Mouse (Mus musculus): ENCODE results near the gene Ppp2r2d. TPM values are rescaled to one million over a fixed set of nuclear protein-coding genes. Genes with fewer than 3 reads are reported as not detected.
A peak's percentile ranks its signal among the peaks of the same experiment; 100 is the strongest.

Gene Ppp2r2d
- 29.3 and 33.1 TPM in 2 replicates for polyA plus RNA-seq (2015; fragmentation: Nextera tagmentation; extraction: Ambion mirVana)

DNA sequence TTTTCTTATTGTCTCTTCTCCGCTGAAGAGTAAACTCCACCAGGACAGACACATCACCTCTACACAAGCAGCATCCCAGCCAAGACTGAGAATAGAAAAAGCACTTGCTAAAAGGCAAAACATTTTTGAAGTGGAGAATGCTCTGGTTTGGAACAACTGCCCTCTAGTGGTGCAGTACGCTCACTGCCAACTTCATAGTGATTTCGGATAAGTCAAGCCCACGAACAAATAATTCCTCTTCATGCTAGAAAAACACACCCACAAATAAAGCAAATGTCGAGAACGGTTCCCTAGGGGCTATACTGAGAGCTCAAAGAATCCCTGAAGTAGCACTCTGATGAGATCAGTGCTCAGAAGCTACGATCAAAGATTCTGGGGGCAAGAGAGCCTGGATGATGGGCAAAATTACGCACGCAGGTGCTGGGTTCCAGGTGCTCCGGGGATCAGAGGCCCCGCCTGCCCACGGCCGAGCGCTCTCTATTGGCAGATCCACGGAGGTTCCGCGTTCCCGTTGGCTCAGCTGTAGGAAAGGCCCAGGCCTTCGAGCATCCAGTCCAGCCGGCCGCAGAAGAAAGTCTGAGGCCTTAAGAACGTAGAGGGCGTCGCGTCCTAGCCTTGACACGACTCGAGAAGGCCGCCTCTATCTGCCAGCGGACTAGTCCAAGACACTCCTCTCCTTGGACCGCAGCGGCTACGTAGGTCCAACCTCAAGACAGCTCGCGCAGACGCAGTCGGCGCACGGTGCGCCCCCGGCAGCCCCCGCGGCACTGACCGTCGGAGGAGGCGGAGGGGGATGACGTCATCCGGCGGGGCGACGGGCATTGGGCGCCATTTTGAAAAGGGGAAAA, at the start of gene Ppp2r2d, which contains the start of gene Mapk1ip1:
Ppp2r2d (plus strand) TSS at position 536 of the 848 bp plus-strand sequence.
Mapk1ip1 (minus strand) TSS at position 730 of the 848 bp plus-strand sequence.
- Histone ChIP-seq H3K4me2 (peak within 1 kb of the TSS; percentile 64), H3K9me3 (no peaks in the 10 kb centered on the region), H3K27me3 (no peaks in the 10 kb centered on the region), H3K4me3 (peak within 1 kb of the TSS; percentile 89), H3K4me1 (peaks cover 31% of the 10 kb centered on the region), H3K36me3 (peaks cover 6% of the 10 kb centered on the region; the same call in 1 of the 2 replicates), H3K27ac (peak within 1 kb of the TSS; percentile 96), H3K9ac (peak within 1 kb of the TSS; percentile 97)
- under 1% methylated on average over 49 of the region's 51 CpGs for WGBS
- peak; percentile 92 for ATAC-seq (ENCODE audit: insufficient number of reproducible peaks, low FRiP score, low TSS enrichment, low read depth)

GRCm38 (mm10) chr7:138803386-138803785, 42.5 kb upstream of the Ppp2r2d start:
- no peak overlapping the region for H3K9ac ChIP-seq
- H3K4me2 ChIP-seq = no peak overlapping the region
- H3K4me1 ChIP-seq = no peaks in the 10 kb centered on the region
- 0 out of 2 replicates have a peak, but pooled peaks cover 2% of the 10 kb centered on the region for H3K27me3 ChIP-seq
- H3K36me3 ChIP-seq = no peaks in the 10 kb centered on the region
- no peak overlapping the region for H3K4me3 ChIP-seq
- H3K9me3 ChIP-seq = no peaks in the 10 kb centered on the region
- no peak overlapping the region for H3K27ac ChIP-seq
- 19% methylated on average over 4 of the region's 4 CpGs for WGBS
- no peak for ATAC-seq (ENCODE audit: insufficient number of reproducible peaks, low FRiP score, low TSS enrichment, low read depth)

- no peak for ATAC-seq (ENCODE audit: insufficient number of reproducible peaks, low FRiP score, low TSS enrichment, low read depth)
- Histone ChIP-seq H3K9me3 (no peaks in the 10 kb centered on the region), H3K27ac (no peak overlapping the region), H3K27me3 (no peaks in the 10 kb centered on the region), H3K36me3 (no peaks in the 10 kb centered on the region), H3K4me1 (no peaks in the 10 kb centered on the region), H3K4me2 (no peak overlapping the region), H3K4me3 (no peak overlapping the region), H3K9ac (no peak overlapping the region)
- WGBS = 86% methylated on average over 3 of the region's 3 CpGs
These were observed 38.7 kb upstream of the Ppp2r2d start for GRCm38 (mm10) chr7:138807146-138807545.

- no peak for ATAC-seq (ENCODE audit: insufficient number of reproducible peaks, low FRiP score, low TSS enrichment, low read depth)
- Histone ChIP-seq H3K36me3 (no peaks in the 10 kb centered on the region), H3K4me2 (no peak overlapping the region), H3K4me3 (no peak overlapping the region), H3K27ac (no peak overlapping the region), H3K9ac (no peak overlapping the region), H3K4me1 (0 out of 2 replicates have a peak, but pooled peaks cover 2% of the 10 kb centered on the region), H3K9me3 (no peaks in the 10 kb centered on the region), H3K27me3 (no peaks in the 10 kb centered on the region)
- 65% methylated on average over 11 of the region's 11 CpGs for WGBS
These were observed 32.5 kb upstream of the Ppp2r2d start for GRCm38 (mm10) chr7:138813213-138813875.

- H3K4me1 ChIP-seq = 0 out of 2 replicates have a peak, but pooled peaks cover 2% of the 10 kb centered on the region
- no peaks in the 10 kb centered on the region for H3K27me3 ChIP-seq
- no peaks in the 10 kb centered on the region for H3K9me3 ChIP-seq
- no peak overlapping the region for H3K27ac ChIP-seq
- H3K36me3 ChIP-seq = no peaks in the 10 kb centered on the region
- ATAC-seq (ENCODE audit: insufficient number of reproducible peaks, low FRiP score, low TSS enrichment, low read depth) = no peak
- H3K9ac ChIP-seq = no peak overlapping the region
- H3K4me3 ChIP-seq = no peak overlapping the region
- H3K4me2 ChIP-seq = no peak overlapping the region
- WGBS = 64% methylated on average over 4 of the region's 4 CpGs
These were observed 27.6 kb upstream of the Ppp2r2d start for GRCm38 (mm10) chr7:138818314-138818713.

DNA sequence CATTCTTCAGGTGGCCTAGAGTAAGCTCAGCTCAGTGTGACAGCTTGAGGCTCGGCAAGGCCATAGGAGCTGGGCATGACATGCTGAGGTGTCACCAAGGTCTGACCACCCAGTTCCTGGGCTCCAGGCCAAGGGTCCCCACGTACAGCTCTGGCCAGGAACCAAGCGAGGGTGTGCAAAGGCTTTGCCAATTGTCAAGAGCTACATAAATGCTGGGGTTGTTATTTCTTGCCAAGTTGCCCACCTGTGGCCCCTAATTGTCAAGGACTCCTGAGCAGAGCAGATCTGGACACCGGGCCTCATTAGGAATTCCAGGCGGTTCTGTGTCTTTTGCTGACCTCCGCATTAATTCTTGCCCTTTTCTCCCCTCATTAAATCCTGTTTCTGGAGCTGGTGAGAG, 21.5 kb upstream of the Ppp2r2d start:
- no peaks in the 10 kb centered on the region; the same call in 1 of the 2 replicates for H3K27me3 ChIP-seq
- WGBS = 48% methylated on average over 6 of the region's 6 CpGs

GRCm38 (mm10) chr7:138824995-138825756, 20.7 kb upstream of the Ppp2r2d start:
- Histone ChIP-seq H3K9ac (no peak overlapping the region), H3K9me3 (no peaks in the 10 kb centered on the region), H3K36me3 (no peaks in the 10 kb centered on the region), H3K4me3 (no peak overlapping the region), H3K4me2 (no peak overlapping the region), H3K27me3 (no peaks in the 10 kb centered on the region; the same call in 1 of the 2 replicates), H3K4me1 (0 out of 2 replicates have a peak, but pooled peaks cover 3% of the 10 kb centered on the region), H3K27ac (no peak overlapping the region)
- ATAC-seq (ENCODE audit: insufficient number of reproducible peaks, low FRiP score, low TSS enrichment, low read depth) = no peak
- WGBS = 72% methylated on average over 19 of the region's 19 CpGs

More for the DNA sequence above, 21.5 kb upstream of the Ppp2r2d start:
- Histone ChIP-seq H3K4me2 (no peak overlapping the region), H3K9me3 (no peaks in the 10 kb centered on the region), H3K4me1 (0 out of 2 replicates have a peak, but pooled peaks cover 3% of the 10 kb centered on the region), H3K9ac (no peak overlapping the region), H3K27ac (no peak overlapping the region), H3K4me3 (no peak overlapping the region), H3K36me3 (no peaks in the 10 kb centered on the region)
- ATAC-seq (ENCODE audit: insufficient number of reproducible peaks, low FRiP score, low TSS enrichment, low read depth) = no peak

GRCm38 (mm10) chr7:138827812-138828211, 18.1 kb upstream of the Ppp2r2d start:
- H3K4me2 ChIP-seq = no peak overlapping the region
- H3K27ac ChIP-seq = no peak overlapping the region
- H3K4me3 ChIP-seq = no peak overlapping the region
- WGBS = 14% methylated on average over 11 of the region's 11 CpGs
- H3K27me3 ChIP-seq = no peaks in the 10 kb centered on the region; the same call in 1 of the 2 replicates
- ATAC-seq (ENCODE audit: insufficient number of reproducible peaks, low FRiP score, low TSS enrichment, low read depth) = no peak
- H3K9me3 ChIP-seq = no peaks in the 10 kb centered on the region
- H3K4me1 ChIP-seq = 0 out of 2 replicates have a peak, but pooled peaks cover 3% of the 10 kb centered on the region
- no peak overlapping the region for H3K9ac ChIP-seq
- no peaks in the 10 kb centered on the region for H3K36me3 ChIP-seq

- Histone ChIP-seq H3K9ac (no peak overlapping the region), H3K36me3 (peaks cover 16% of the 10 kb centered on the region), H3K27me3 (no peaks in the 10 kb centered on the region), H3K27ac (no peak overlapping the region), H3K4me2 (no peak overlapping the region), H3K4me1 (no peaks in the 10 kb centered on the region), H3K9me3 (no peaks in the 10 kb centered on the region), H3K4me3 (no peak overlapping the region)
- 81% methylated on average over 3 of the region's 3 CpGs for WGBS
- ATAC-seq (ENCODE audit: insufficient number of reproducible peaks, low FRiP score, low TSS enrichment, low read depth) = no peak
These were observed 10.9 kb upstream of the Ppp2r2d start for GRCm38 (mm10) chr7:138835028-138835427.

DNA sequence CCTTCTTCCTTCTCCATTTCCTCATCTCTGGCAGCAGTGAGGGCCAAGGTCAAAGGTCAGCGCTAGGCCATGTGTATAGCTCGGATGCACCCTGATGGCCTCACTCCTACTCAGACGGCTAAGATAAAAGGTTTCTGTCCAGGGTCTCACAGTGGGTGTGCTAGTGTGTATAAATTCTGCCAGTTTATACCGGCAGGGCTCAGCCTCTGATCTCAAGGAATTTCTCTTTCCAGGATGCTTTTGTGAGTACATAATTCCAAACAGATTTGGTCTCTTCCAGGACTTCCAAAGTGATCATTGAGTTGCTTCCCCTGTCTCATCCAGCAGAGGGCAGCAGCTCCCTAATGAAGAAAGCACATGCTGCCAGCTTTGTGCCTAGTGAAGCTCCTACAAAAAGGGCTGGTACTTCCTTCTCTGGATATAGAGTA, 5.3 kb upstream of the Ppp2r2d start:
- H3K9me3 ChIP-seq = no peaks in the 10 kb centered on the region
- no peak for ATAC-seq (ENCODE audit: insufficient number of reproducible peaks, low FRiP score, low TSS enrichment, low read depth)
- WGBS = 39% methylated on average over 4 of the region's 4 CpGs
- H3K27me3 ChIP-seq = no peaks in the 10 kb centered on the region
- H3K27ac ChIP-seq = 0 out of 2 replicates have a peak overlapping the region, but pooled peaks have one; percentile 4
- H3K4me2 ChIP-seq = no peak overlapping the region
- H3K4me1 ChIP-seq = peaks cover 25% of the 10 kb centered on the region
- no peak overlapping the region for H3K9ac ChIP-seq
- peaks cover 11% of the 10 kb centered on the region for H3K36me3 ChIP-seq
- no peak overlapping the region for H3K4me3 ChIP-seq

DNA sequence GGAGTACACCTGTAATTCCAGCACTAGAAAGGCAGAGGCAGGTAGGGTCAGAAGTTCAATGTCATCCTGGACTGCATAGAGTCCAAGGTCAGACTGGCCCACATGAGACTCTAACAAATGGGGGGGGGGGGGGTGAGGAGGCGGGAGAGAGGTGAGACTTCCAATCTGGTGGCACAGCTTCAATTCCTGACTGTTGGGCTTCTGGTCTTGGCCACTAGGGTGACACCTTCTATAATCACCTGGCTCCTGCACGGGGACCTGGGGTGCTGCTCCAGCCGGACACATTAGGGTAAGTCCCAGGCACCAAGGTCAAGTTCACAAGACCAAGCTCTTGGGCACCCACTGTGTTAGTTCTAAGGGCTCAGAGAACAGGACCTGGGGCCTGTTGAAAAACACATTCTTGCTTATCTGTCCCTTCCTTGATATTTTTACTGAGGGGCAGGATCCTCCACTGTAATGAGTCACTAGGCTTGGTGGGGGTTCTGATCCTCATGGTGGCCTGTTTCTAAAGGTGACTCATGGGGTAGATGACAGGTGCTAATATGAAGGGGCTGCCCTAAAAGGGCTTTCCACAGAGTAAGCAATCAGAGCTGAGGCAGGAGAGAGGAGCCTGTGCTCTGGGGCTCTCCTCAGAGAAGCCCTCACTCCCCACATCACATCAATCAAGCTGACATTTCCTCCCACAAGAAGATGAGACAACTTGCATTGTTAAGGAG, 4.3 kb upstream of the Ppp2r2d start:
- Histone ChIP-seq H3K4me1 (peaks cover 25% of the 10 kb centered on the region), H3K27me3 (no peaks in the 10 kb centered on the region), H3K4me3 (no peak overlapping the region), H3K27ac (no peak overlapping the region), H3K9ac (no peak overlapping the region), H3K4me2 (no peak overlapping the region), H3K9me3 (no peaks in the 10 kb centered on the region), H3K36me3 (peaks cover 1% of the 10 kb centered on the region; the same call in 1 of the 2 replicates)
- ATAC-seq (ENCODE audit: insufficient number of reproducible peaks, low FRiP score, low TSS enrichment, low read depth) = no peak
- WGBS = 69% methylated on average over 3 of the region's 3 CpGs
